Mouse (Mus musculus): ENCODE results near the gene Igfbp1.

The Igfbp1 gene

DNA sequence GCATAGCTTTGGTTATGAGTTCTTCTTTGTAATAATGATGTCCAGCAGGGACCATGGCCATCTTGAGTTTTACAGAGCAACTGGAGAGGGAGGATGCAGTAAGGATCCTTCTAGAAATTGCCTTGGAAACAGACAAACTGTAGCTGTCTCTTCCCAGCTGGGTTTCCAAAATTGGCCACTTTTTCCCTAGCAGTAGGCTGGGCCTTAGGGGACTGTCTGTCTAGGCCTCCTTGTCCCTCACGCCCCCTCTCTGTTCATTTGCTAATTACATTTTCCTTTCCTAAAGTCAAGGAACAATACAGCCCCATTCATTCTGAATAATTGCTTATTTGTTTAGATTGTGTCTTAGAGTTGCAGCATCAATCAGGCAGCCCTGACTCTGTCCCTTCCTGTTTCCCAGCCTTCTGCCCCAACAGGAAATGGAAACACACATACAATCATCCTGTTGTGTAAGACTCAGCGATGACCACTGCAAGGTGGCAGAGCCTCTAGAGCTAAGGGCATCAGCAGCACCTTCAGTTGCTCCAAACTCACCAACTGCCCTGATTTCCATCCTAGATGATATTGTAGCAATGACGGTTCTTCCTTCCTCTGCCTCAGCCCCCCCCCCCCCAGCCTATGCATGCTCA lies 37.5 kb downstream of the Igfbp1 start:
- DNase-seq = no peak

DNA sequence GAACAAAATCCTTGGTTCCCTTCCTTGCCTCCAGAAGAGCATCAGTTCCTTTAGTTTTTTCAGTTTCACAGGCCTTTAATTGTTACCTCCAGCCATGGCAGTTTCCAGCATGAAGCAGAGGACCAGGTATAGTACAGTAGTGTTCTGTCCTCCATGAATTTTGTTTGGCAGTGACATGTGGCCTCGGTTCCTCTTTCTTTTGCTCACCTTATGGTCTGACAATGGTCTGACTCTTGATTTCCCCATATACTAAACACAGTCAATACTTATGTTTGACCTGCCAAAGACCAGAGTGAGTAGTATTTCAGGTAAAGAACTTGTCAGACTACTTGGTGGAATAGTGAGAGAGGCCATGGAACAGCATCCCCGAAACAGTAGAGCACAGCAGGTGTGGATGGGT lies 39.2 kb downstream of the Igfbp1 start:
- no peak for DNase-seq

- DNase-seq = no peak
Observed at GRCm38 (mm10) chr11:7237712-7238111, 40.1 kb downstream of the Igfbp1 start.

GRCm38 (mm10) chr11:7238546-7238945 lies 41.0 kb downstream of the Igfbp1 start:
- DNase-seq = no peak

GRCm38 (mm10) chr11:7239041-7239740 lies 41.6 kb downstream of the Igfbp1 start:
- DNase-seq = no peak

DNA sequence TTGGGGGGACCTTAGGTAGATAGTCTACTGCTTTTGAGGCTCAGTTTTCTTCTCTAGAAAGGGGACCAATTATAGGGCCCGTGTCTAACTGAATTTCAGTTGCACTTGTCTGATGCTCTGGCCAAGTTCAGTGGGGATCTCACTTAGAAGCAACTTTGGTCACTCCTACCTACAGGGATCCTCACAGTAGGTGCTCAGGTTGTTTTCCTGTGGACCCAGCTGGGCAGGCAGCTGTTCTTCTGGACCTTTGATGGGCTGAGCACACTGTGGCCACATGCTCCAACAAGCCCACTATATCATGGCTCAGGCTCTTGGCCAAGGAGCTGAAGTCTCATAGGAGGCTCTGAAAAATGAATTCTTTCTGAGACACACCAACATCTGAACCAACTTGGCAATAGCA lies 47.2 kb downstream of the Igfbp1 start:
- DNase-seq = no peak

GRCm38 (mm10) chr11:7250415-7250814 lies 52.8 kb downstream of the Igfbp1 start:
- no peak for DNase-seq

- DNase-seq = no peak
Observed at GRCm38 (mm10) chr11:7250870-7251269, 53.3 kb downstream of the Igfbp1 start.

All from cerebellum, adult 9-11 months (tissue).